Mouse (Mus musculus): ENCODE results near the gene Syne1. TPM values are rescaled to one million over a fixed set of nuclear protein-coding genes. Genes with fewer than 3 reads are reported as not detected.

Syne1 gene
- 2.9 and 3.1 TPM in 2 replicates for polyA plus RNA-seq (2012; rRNA removed)

DNA sequence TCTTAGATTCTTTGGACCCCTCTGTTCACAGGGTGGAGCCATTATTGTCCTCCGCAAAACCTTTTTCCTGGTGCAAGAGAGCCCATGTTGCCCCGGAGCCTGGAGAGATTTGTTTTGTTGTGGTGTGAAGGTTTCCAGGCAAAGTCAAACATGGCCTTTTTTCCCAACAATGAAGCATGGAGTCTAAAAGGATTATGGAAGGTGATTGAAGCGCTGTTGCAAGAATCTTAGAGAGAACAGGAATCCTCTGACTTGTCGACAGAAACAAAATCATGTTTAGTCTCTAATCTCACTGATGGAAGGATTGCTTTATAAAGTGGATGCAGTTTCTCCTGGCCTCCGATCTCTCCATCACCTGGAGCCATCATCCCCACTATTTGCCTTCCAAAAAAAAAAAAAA, at the start of gene Syne1:
Gene Syne1 (minus strand): TSS at position 101 of the 400 bp plus-strand sequence.

DNA sequence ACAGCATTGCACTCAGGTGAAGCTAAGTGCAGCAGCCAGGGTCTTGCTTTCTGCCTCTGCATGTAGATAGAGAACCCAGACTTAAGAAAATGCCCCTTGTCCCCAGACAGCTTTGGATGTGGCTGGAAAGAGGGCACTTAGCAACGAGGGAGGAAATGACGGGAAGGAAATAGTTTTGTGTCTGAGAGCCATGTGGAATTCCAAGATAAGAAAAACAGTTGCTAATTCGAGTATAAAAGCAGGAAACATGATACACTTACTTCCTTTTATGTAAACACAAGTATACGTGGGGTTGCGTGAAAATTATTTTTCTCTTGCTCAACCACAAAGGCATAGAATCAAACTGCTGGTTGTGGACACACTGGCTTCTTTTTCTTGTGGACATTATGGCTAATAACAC, 42.2 kb upstream of the Syne1 start, which contains the start of gene Myct1:
Gene Myct1 (plus strand): TSS at position 312 of the 400 bp plus-strand sequence.

DNA sequence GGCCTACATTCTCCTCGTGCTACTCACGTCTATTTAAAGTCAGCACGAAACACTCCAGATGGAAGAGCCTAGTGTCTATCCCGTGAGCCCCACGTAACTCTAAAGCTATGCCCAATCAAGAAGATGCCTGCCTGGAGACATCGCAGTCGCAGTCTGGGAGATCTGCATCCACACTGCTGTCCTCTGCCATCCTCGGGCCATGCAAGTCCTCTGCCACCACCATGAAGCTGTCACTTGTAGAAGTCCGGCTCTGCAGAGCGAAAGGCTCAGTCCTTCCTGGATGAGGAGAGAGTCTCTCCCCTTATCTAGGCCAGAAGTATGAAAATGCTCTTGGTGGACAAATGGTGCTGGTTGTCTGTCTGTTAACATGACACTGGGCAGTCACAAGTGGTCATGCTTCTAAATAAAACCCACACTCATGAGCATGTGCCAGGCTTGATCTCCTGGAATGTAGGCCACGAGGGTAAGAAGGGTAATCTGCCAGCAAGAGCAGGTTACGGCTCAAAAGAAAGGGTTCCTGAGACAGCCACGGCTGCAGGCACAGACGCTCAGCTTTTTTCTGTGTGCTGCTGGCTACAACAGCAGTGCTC, 482.5 kb downstream of the Syne1 start, which contains the start of gene Gm10097:
Gene Gm10097 (plus strand): TSS at position 517 of the 590 bp plus-strand sequence.

Other genes with a start within 250 kb of the Syne1 start
- 1.0 and 1.3 TPM in 2 replicates for gene Myct1, start 42.3 kb upstream of the Syne1 start, polyA plus RNA-seq (2012; rRNA removed)
- gene Vip, start 87.7 kb upstream of the Syne1 start, polyA plus RNA-seq (2012; rRNA removed), result not detected in 2 replicates